Mouse (Mus musculus) forebrain, embryonic 13.5 days (tissue): ENCODE measurements at regions not wholly inside any gene's neighbourhood (a gene's known extent, or its start where the extent isn't known, plus 50 kb on each side); places are given as distances from the start of the nearest gene placed in this dataset.

Experiments
- ATAC-seq: fragments of 200-750 bp; cut with Nextera tagmentation; 2 replicates; pipeline ENCODE4 v1.8.0; 2017
- H3K27ac ChIP-seq: fragments of 300-500 bp; sonication (generic); 2 replicates; pipeline ENCODE4 v1.5.1; 2015; ENCODE audit warnings: inconsistent platforms, mild to moderate bottlenecking, moderate library complexity
- H3K27me3 ChIP-seq: fragments of 300-500 bp; sonication (generic); 2 replicates; pipeline ENCODE4 v1.6.1; 2015; ENCODE audit warnings: mild to moderate bottlenecking, inconsistent platforms
- H3K36me3 ChIP-seq: fragments of 300-500 bp; sonication (generic); 2 replicates; pipeline ENCODE4 v1.6.1; 2015; ENCODE audit warnings: mild to moderate bottlenecking, inconsistent platforms; ENCODE audit not compliant: poor library complexity, severe bottlenecking
- H3K4me1 ChIP-seq: fragments of 300-500 bp; sonication (generic); 2 replicates; pipeline ENCODE4 v1.6.1; 2015; ENCODE audit warnings: inconsistent platforms
- H3K4me2 ChIP-seq: fragments of 300-500 bp; sonication (generic); 2 replicates; pipeline ENCODE4 v1.6.1; 2015; ENCODE audit warnings: inconsistent platforms, mild to moderate bottlenecking, moderate library complexity
- H3K4me3 ChIP-seq: fragments of 300-500 bp; sonication (generic); 2 replicates; pipeline ENCODE4 v1.5.1; 2015; ENCODE audit warnings: mild to moderate bottlenecking, inconsistent platforms
- H3K9ac ChIP-seq: fragments of 300-500 bp; sonication (generic); 2 replicates; pipeline ENCODE4 v1.6.1; 2015; ENCODE audit warnings: mild to moderate bottlenecking, inconsistent platforms
- H3K9me3 ChIP-seq: fragments of 300-500 bp; sonication (generic); replicated peaks from 2 replicates; pipeline ENCODE4 v1.6.1; 2016; ENCODE audit warnings: inconsistent platforms
- WGBS: fragments of 180-500 bp; shearing (Covaris S2); methylation state at CpG from one replicate; pipeline ENCODE4 v1.1.7; 2015; 5-methylcytosine and 5-hydroxymethylcytosine counted together

GRCm38 (mm10) chrX:147616374-147616773 is 62.5 kb upstream of the Lrch2 start:
- no peaks in the 10 kb centered on the region for H3K9me3 ChIP-seq
- no peaks in the 10 kb centered on the region for H3K4me1 ChIP-seq
- H3K27me3 ChIP-seq = no peaks in the 10 kb centered on the region
- H3K4me3 ChIP-seq = no peak overlapping the region
- no peak overlapping the region for H3K4me2 ChIP-seq
- no peak overlapping the region for H3K9ac ChIP-seq
- H3K36me3 ChIP-seq = no peaks in the 10 kb centered on the region
- ATAC-seq = no peak
- H3K27ac ChIP-seq = no peak overlapping the region
- 78% methylated on average over 2 of the region's 2 CpGs for WGBS

GRCm38 (mm10) chrX:147608660-147609059 is 54.8 kb upstream of the Lrch2 start:
- no peaks in the 10 kb centered on the region for H3K9me3 ChIP-seq
- H3K27ac ChIP-seq = no peak overlapping the region
- H3K4me2 ChIP-seq = no peak overlapping the region
- H3K27me3 ChIP-seq = no peaks in the 10 kb centered on the region
- 23% methylated on average over 3 of the region's 3 CpGs for WGBS
- no peaks in the 10 kb centered on the region for H3K36me3 ChIP-seq
- H3K4me3 ChIP-seq = no peak overlapping the region
- ATAC-seq = peak; percentile 79
- H3K9ac ChIP-seq = no peak overlapping the region
- H3K4me1 ChIP-seq = no peaks in the 10 kb centered on the region
